Mouse (Mus musculus): Measurements from ENCODE around the gene Dbx1.

- TF ChIP-seq NRF1 (IDR thresholded peaks at IDR 0.05; ENCODE audit: insufficient read depth, low read depth, low read length, poor library complexity, severe bottlenecking) (no peak), CTCF (IDR thresholded peaks at IDR 0.05 in 2 of 3, conservative IDR thresholded peaks at IDR 0.05 in 1 of 3; ENCODE audit: control insufficient read depth in 1 of 3, insufficient read depth in 1 of 3, low read depth in 2 of 3, low read length in 3 of 3, poor library complexity in 1 of 3, severe bottlenecking in 1 of 3) (no peak), POLR2A (IDR thresholded peaks at IDR 0.05; ENCODE audit: control insufficient read depth in 1 of 2, insufficient read depth in 1 of 2, low read depth in 1 of 2, low read length in 2 of 2, poor library complexity in 1 of 2) (no peak), UBTF (IDR thresholded peaks at IDR 0.05; ENCODE audit: borderline replicate concordance, insufficient read depth, low read depth, low read length) (no peak), MYC (IDR thresholded peaks at IDR 0.05; ENCODE audit: low read depth, low read length) (no peak), GATA1 (IDR thresholded peaks at IDR 0.05; ENCODE audit: low read depth, low read length) (no peak), JUND (IDR thresholded peaks at IDR 0.05; ENCODE audit: low read depth, low read length) (no peak), USF1 (IDR thresholded peaks at IDR 0.05; ENCODE audit: low read depth, low read length) (no peak), POLR2AphosphoS2 (IDR thresholded peaks at IDR 0.05; ENCODE audit: low read length) (no peak)
Measured at GRCm38 (mm10) chr7:49676627-49677026, 40.0 kb upstream of the Dbx1 start.

Data from MEL (cell line).